Mouse (Mus musculus) embryonic facial prominence, embryonic 12.5 days (tissue): ENCODE measurements at regions not wholly inside any gene's neighbourhood (a gene's known extent, or its start where the extent isn't known, plus 50 kb on each side); places are given as distances from the start of the nearest gene placed in this dataset.

Experiments
- ATAC-seq: fragments of 200-750 bp; cut with Nextera tagmentation; 2 replicates; pipeline ENCODE4 v1.8.0; 2017; ENCODE audit not compliant: insufficient number of reproducible peaks, insufficient read depth, low FRiP score, low TSS enrichment
- H3K27ac ChIP-seq: fragments of 300-500 bp; sonication (generic); 2 replicates; pipeline ENCODE4 v1.5.1; 2016; ENCODE audit warnings: mild to moderate bottlenecking
- H3K27me3 ChIP-seq: fragments of 300-500 bp; sonication (generic); 2 replicates; pipeline ENCODE4 v1.6.1; 2016; ENCODE audit warnings: mild to moderate bottlenecking, moderate library complexity
- H3K36me3 ChIP-seq: fragments of 300-500 bp; sonication (generic); 2 replicates; pipeline ENCODE4 v1.6.1; 2016; ENCODE audit warnings: mild to moderate bottlenecking
- H3K4me1 ChIP-seq: fragments of 300-500 bp; sonication (generic); 2 replicates; pipeline ENCODE4 v1.6.1; 2016
- H3K4me2 ChIP-seq: fragments of 300-500 bp; sonication (generic); replicated peaks from 2 replicates; pipeline ENCODE4 v1.6.1; 2016; ENCODE audit warnings: mild to moderate bottlenecking, moderate library complexity
- H3K4me3 ChIP-seq: fragments of 300-500 bp; sonication (generic); 2 replicates; pipeline ENCODE4 v1.5.1; 2016; ENCODE audit warnings: mild to moderate bottlenecking
- H3K9ac ChIP-seq: fragments of 300-500 bp; sonication (generic); 2 replicates; pipeline ENCODE4 v1.6.1; 2016; ENCODE audit warnings: mild to moderate bottlenecking, moderate library complexity
- H3K9me3 ChIP-seq: fragments of 300-500 bp; sonication (generic); 2 replicates; pipeline ENCODE4 v1.6.1; 2016; ENCODE audit warnings: mild to moderate bottlenecking, moderate library complexity
- WGBS: fragments of 180-500 bp; shearing (Covaris S2); methylation state at CpG from one replicate; pipeline ENCODE4 v1.1.7; 2016; 5-methylcytosine and 5-hydroxymethylcytosine counted together

GRCm38 (mm10) chr8:126650945-126651344, 57.2 kb upstream of the Irf2bp2 start:
- ATAC-seq: no peak
- Histone ChIP-seq H3K27me3 (no peaks in the 10 kb centered on the region), H3K9me3 (no peaks in the 10 kb centered on the region), H3K9ac (no peak overlapping the region), H3K36me3 (no peaks in the 10 kb centered on the region), H3K4me2 (no peak overlapping the region), H3K4me1 (peaks cover 31% of the 10 kb centered on the region), H3K4me3 (no peak overlapping the region), H3K27ac (no peak overlapping the region)
- 86% methylated on average over 8 of the region's 8 CpGs for WGBS

- Histone ChIP-seq H3K9me3 (no peaks in the 10 kb centered on the region), H3K27me3 (no peaks in the 10 kb centered on the region), H3K4me1 (peaks cover 23% of the 10 kb centered on the region), H3K27ac (no peak overlapping the region), H3K4me3 (no peak overlapping the region), H3K9ac (no peak overlapping the region), H3K36me3 (no peaks in the 10 kb centered on the region), H3K4me2 (no peak overlapping the region)
- no peak for ATAC-seq
- 97% methylated on average over 1 of the region's 1 CpGs for WGBS
Measured at GRCm38 (mm10) chr8:126649305-126649704, 55.5 kb upstream of the Irf2bp2 start.

GRCm38 (mm10) chr8:126647350-126647749, 53.6 kb upstream of the Irf2bp2 start:
- H3K27ac ChIP-seq: no peak overlapping the region
- no peak overlapping the region for H3K4me3 ChIP-seq
- no peak overlapping the region for H3K4me2 ChIP-seq
- no peak for ATAC-seq
- peaks cover 15% of the 10 kb centered on the region for H3K4me1 ChIP-seq
- no peaks in the 10 kb centered on the region for H3K27me3 ChIP-seq
- no peak overlapping the region for H3K9ac ChIP-seq
- no peaks in the 10 kb centered on the region for H3K9me3 ChIP-seq
- H3K36me3 ChIP-seq: no peaks in the 10 kb centered on the region
- WGBS: 32% methylated on average over 1 of the region's 1 CpGs

GRCm38 (mm10) chr8:126646604-126647311, 53.0 kb upstream of the Irf2bp2 start:
- H3K36me3 ChIP-seq: no peaks in the 10 kb centered on the region
- H3K4me1 ChIP-seq: peaks cover 15% of the 10 kb centered on the region
- H3K27ac ChIP-seq: no peak overlapping the region
- H3K4me3 ChIP-seq: no peak overlapping the region
- H3K27me3 ChIP-seq: no peaks in the 10 kb centered on the region
- H3K4me2 ChIP-seq: no peak overlapping the region
- no peak overlapping the region for H3K9ac ChIP-seq
- 59% methylated on average over 8 of the region's 8 CpGs for WGBS
- no peak for ATAC-seq
- H3K9me3 ChIP-seq: no peaks in the 10 kb centered on the region

GRCm38 (mm10) chr8:126644179-126644578, 50.4 kb upstream of the Irf2bp2 start:
- 18% methylated on average over 5 of the region's 5 CpGs for WGBS
- Histone ChIP-seq H3K27me3 (no peaks in the 10 kb centered on the region), H3K4me1 (peaks cover 15% of the 10 kb centered on the region), H3K36me3 (no peaks in the 10 kb centered on the region), H3K9ac (no peak overlapping the region), H3K4me2 (no peak overlapping the region), H3K4me3 (no peak overlapping the region), H3K27ac (peak overlapping the region; percentile 66), H3K9me3 (no peaks in the 10 kb centered on the region)
- no peak for ATAC-seq
